Comparison of ENCODE assay signal across 8 mouse cellular contexts in the genomic region with DNA sequence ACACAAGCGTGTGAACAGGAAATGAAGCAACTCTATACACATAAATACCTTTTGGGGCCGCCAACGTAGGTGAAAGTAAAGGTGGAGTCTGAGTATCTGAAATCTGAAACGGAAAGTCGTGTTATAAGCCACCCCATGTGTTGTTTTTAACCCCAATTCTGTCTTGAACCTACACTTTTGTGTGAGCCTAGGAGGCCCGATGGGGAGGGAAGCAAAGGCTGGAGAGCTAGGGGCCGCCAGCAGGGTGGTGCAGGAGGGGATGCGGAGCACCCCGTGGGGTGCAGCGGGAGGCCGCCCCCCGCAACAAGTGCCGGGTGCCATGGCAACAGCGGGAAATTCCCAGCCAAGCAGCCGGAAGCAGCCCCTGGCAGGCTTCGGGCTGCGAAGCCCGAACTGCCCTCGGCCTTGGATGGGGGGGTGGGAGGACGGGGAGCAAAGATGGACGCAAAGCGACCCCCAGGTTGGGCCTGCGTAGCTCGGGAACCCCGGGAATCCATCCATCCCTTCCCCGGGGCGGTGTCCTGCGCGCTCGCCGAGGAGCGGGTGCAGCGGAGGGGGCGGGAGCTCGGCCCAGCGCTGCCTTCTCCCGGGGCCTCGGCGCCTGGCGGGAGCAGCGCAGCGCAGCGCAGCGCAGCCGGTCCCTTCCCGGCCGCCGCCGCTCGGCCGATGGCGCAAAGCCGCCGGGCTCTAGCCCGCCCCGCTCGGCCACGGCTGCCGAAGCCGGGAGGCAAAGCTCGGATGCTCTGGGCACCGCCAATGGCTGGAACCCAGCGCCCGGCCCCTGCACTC. TPM values are rescaled to one million over a fixed set of nuclear protein-coding genes. Genes with fewer than 3 reads are reported as not detected.
DNase-seq lines count a peak whose midpoint lies in the region; ATAC-seq and TF ChIP-seq lines count a peak whose summit lies in the region.

No protein-coding gene starts in this region.

- H3K4me2 ChIP-seq in hindbrain, postnatal 0 days (ENCODE audit: low read depth, low read length): peak overlapping the region; percentile 62

- no peak for DNase-seq in Patski (ENCODE audit: low read depth, low spot score)
- peak; percentile 75 for DNase-seq in cerebellum, adult 9-11 months
- DNase-seq in gastrocnemius, adult 18-20 months (ENCODE audit: low spot score): peak; percentile 50
- DNase-seq in hindbrain, postnatal 0 days (ENCODE audit: low spot score): peak; percentile 80
- DNase-seq in left cerebral cortex, adult 8-10 months (ENCODE audit: low spot score in 2 of 2): peak; percentile 25 to 34
- peak; percentile 48 to 51 for DNase-seq in right cerebral cortex, adult 2 months (ENCODE audit: low spot score in 2 of 2)
- DNase-seq in urinary bladder, postnatal 14 days (ENCODE audit: low spot score): peak; percentile 40

- no peaks in the 10 kb centered on the region for H3K36me3 ChIP-seq in hindbrain, postnatal 0 days (ENCODE audit: insufficient read depth, low read length)

- POLR2A ChIA-PET in Patski (lab: Charles Lee): interaction anchor here (0.7 to 5.0 kb wide), 5 partner anchors 24 to 265 kb away, joined by 4 to 22 read pairs (median 5); no protein-coding TSS in a partner anchor

- H3K27ac ChIP-seq in hindbrain, postnatal 0 days: peak overlapping the region; percentile 96

- no peaks in the 10 kb centered on the region for H3K9me3 ChIP-seq in hindbrain, postnatal 0 days (ENCODE audit: low read length)

- H3K4me3 ChIP-seq in hindbrain, postnatal 0 days (ENCODE audit: low read length): peak overlapping the region; percentile 96

- H3K27me3 ChIP-seq in Patski: no peaks in the 10 kb centered on the region
- H3K27me3 ChIP-seq in hindbrain, postnatal 0 days (ENCODE audit: insufficient read depth, low read length): no peaks in the 10 kb centered on the region

- TF ChIP-seq CTCF in Patski (IDR thresholded peaks at IDR 0.05): no peak
- TF ChIP-seq CTCF in hindbrain, postnatal 0 days (IDR thresholded peaks at IDR 0.05; ENCODE audit: low read depth): peak; percentile 36; the same call in 1 of the 2 replicates

- CTCF ChIA-PET in Patski (lab: Charles Lee): interaction anchor here (0.6 to 2.0 kb wide), 4 partner anchors 66 to 145 kb away, joined by 3 to 11 read pairs (median 4); no protein-coding TSS in a partner anchor

- 1% methylated on average over 41 of the region's 64 CpGs for WGBS in hindbrain, postnatal 0 days

- H3K9ac ChIP-seq in hindbrain, postnatal 0 days (replicated peaks; ENCODE audit: low read length): peak overlapping the region; percentile 96

- ATAC-seq in Patski: peak; percentile 69
- peak; percentile 80 for ATAC-seq in hindbrain, postnatal 0 days
- peak; percentile 38 for ATAC-seq in megakaryocyte, adult 5-6 weeks (ENCODE audit: poor library complexity, severe bottlenecking)

- in situ Hi-C loops in Patski (cut with MboI; ENCODE audit: low pct_unique_long_range_greater_than_20kb): loop anchor here (5.0 kb wide), 1 partner anchor 77 kb away; no protein-coding TSS in a partner anchor

- H3K4me1 ChIP-seq in hindbrain, postnatal 0 days (ENCODE audit: insufficient read depth, low read length): peaks cover 3% of the 10 kb centered on the region

RNA-seq across cellular contexts. Expression of a gene that starts 1.0 kb away (rescaled TPM):
- polyA plus RNA-seq in Patski (2021): 42.8 TPM
- total RNA-seq in gastrocnemius, adult 18-20 months (2021): 10 to 100 TPM; 12.9 to 13.2 TPM
- 35.2 and 38.7 TPM in 2 replicates for total RNA-seq in hindbrain, postnatal 0 days (2014; rRNA removed)
- polyA plus RNA-seq in hindbrain, postnatal 0 days (2015; fragmentation: Nextera tagmentation; extraction: Ambion mirVana): 21.2 and 23.9 TPM in 2 replicates
- 10 to 100 TPM; 16.7 to 21.8 (median 20.6) TPM for total RNA-seq in left cerebral cortex, adult 8-10 months (2022)
- total RNA-seq in megakaryocyte, adult 5-6 weeks (2015): 92.0 and 102 TPM in 2 replicates
- 62.3 and 71.4 TPM in 2 replicates for total RNA-seq in megakaryocyte, adult 5-6 weeks (2017)
